17 mouse cellular contexts compared by ENCODE assay signal in the genomic region with DNA sequence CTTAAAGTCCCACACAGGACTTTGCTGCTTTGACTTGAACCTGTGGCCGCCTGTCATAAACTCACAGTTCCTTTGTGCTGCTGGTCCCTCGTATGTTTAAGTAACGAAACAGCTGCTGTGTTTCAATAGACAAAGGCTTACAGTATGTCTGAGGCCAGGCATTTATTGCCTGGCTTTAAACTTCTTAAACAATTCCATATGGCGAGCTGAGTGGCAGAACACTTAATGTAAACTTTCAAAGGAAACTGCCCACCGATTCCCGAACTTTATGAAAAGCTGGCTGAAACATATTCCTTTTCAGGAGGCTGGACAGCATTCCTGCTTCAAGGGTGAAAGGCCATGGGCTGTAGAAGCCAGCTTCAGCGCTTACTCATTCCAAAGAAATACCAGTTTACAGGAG. TPM values are rescaled to one million over a fixed set of nuclear protein-coding genes. Genes with fewer than 3 reads are reported as not detected.
DNase-seq lines count a peak whose midpoint lies in the region; ATAC-seq and TF ChIP-seq lines count a peak whose summit lies in the region.
"Had no signal": no experiment of that assay in that cellular context is flagged by ENCODE, and none has a peak within 500 bp of the region (broad histone marks: within the 10 kb centered on the region; RNA-seq: fewer than 3 reads in every experiment).

No protein-coding gene starts in this region.

- H3K4me2 ChIP-seq in forebrain, embryonic 12.5 days = no peak overlapping the region
- H3K4me2 ChIP-seq in forebrain, embryonic 14.5 days (ENCODE audit: low read length) = no peak overlapping the region
- H3K4me2 ChIP-seq in kidney, embryonic 15.5 days = peak overlapping the region; percentile 18; the same call in 1 of the 2 replicates
- peak overlapping the region; percentile 20 for H3K4me2 ChIP-seq in embryonic facial prominence, embryonic 13.5 days
- peak overlapping the region; percentile 41 for H3K4me2 ChIP-seq in myocyte (ENCODE audit: low read depth)
- H3K4me2 ChIP-seq: forebrain, embryonic 15.5 days had no signal

- no peak for TF ChIP-seq POLR2A in myocyte (IDR thresholded peaks at IDR 0.05; ENCODE audit: insufficient read length, low read depth)

- H3K9me3 ChIP-seq in forebrain, embryonic 12.5 days = no peaks in the 10 kb centered on the region
- no peaks in the 10 kb centered on the region for H3K9me3 ChIP-seq in forebrain, embryonic 14.5 days (replicated peaks; ENCODE audit: control insufficient read depth, low read length)
- H3K9me3 ChIP-seq in kidney, embryonic 15.5 days (replicated peaks) = no peaks in the 10 kb centered on the region
- H3K9me3 ChIP-seq in embryonic facial prominence, embryonic 13.5 days = no peaks in the 10 kb centered on the region
- H3K9me3 ChIP-seq: forebrain, embryonic 15.5 days had no signal

- no peaks in the 10 kb centered on the region for H3K79me2 ChIP-seq in myocyte (ENCODE audit: control insufficient read depth, insufficient read depth)

- H3K4me1 ChIP-seq in forebrain, embryonic 12.5 days = peaks cover 14% of the 10 kb centered on the region
- H3K4me1 ChIP-seq in forebrain, embryonic 14.5 days (ENCODE audit: control insufficient read depth, insufficient read depth, low read length) = peaks cover 6% of the 10 kb centered on the region; the same call in 1 of the 2 replicates
- H3K4me1 ChIP-seq in kidney, embryonic 15.5 days = peaks cover 65% of the 10 kb centered on the region
- peaks cover 81% of the 10 kb centered on the region for H3K4me1 ChIP-seq in embryonic facial prominence, embryonic 13.5 days

- H3K9ac ChIP-seq in forebrain, embryonic 12.5 days = no peak overlapping the region
- no peak overlapping the region for H3K9ac ChIP-seq in forebrain, embryonic 14.5 days (ENCODE audit: low read length)
- H3K9ac ChIP-seq in kidney, embryonic 15.5 days = no peak overlapping the region
- H3K9ac ChIP-seq in embryonic facial prominence, embryonic 13.5 days = peak overlapping the region; percentile 3; the same call in 1 of the 2 replicates
- H3K9ac ChIP-seq: forebrain, embryonic 15.5 days had no signal

- ATAC-seq in forebrain, embryonic 12.5 days (ENCODE audit: low FRiP score) = no peak
- ATAC-seq in forebrain, embryonic 14.5 days = no peak
- peak; percentile 52 for ATAC-seq in kidney, embryonic 15.5 days (replicated peaks; ENCODE audit: low FRiP score)
- ATAC-seq in embryonic facial prominence, embryonic 13.5 days (ENCODE audit: insufficient number of reproducible peaks, insufficient read depth, low FRiP score, low TSS enrichment, low read depth) = no peak
- ATAC-seq: forebrain, embryonic 15.5 days had no signal

- 51% methylated on average over 7 of the region's 7 CpGs for WGBS in forebrain, embryonic 12.5 days
- 49% methylated on average over 7 of the region's 7 CpGs for WGBS in forebrain, embryonic 14.5 days
- 14% methylated on average over 7 of the region's 7 CpGs for WGBS in kidney, embryonic 15.5 days
- WGBS in embryonic facial prominence, embryonic 13.5 days = 19% methylated on average over 7 of the region's 7 CpGs

- DNase-seq in forebrain, embryonic 14.5 days (ENCODE audit: low spot score) = no peak
- no peak for DNase-seq in kidney, adult 9 months
- no peak for DNase-seq in adrenal gland, adult 18-20 months (ENCODE audit: low spot score in 2 of 2)
- no peak for DNase-seq in thymus, postnatal 0 days (ENCODE audit: low spot score)
- DNase-seq: adrenal gland, postnatal 25 days; B cell, adult 2 months; cerebellum, adult 2 months; kidney, postnatal 14 days; lung, postnatal 4 days had no signal

- H3K36me3 ChIP-seq in forebrain, embryonic 12.5 days (replicated peaks) = no peaks in the 10 kb centered on the region
- H3K36me3 ChIP-seq in forebrain, embryonic 14.5 days (ENCODE audit: control insufficient read depth, insufficient read depth, low read length) = no peaks in the 10 kb centered on the region
- no peaks in the 10 kb centered on the region for H3K36me3 ChIP-seq in kidney, embryonic 15.5 days
- H3K36me3 ChIP-seq in embryonic facial prominence, embryonic 13.5 days = no peaks in the 10 kb centered on the region
- no peaks in the 10 kb centered on the region for H3K36me3 ChIP-seq in myocyte (ENCODE audit: control insufficient read depth, insufficient read depth)
- H3K36me3 ChIP-seq: forebrain, embryonic 15.5 days had no signal

- no peak overlapping the region for H3K4me3 ChIP-seq in forebrain, embryonic 12.5 days (replicated peaks)
- no peak overlapping the region for H3K4me3 ChIP-seq in forebrain, embryonic 14.5 days (ENCODE audit: low read depth, low read length)
- H3K4me3 ChIP-seq in kidney, embryonic 15.5 days (replicated peaks) = no peak overlapping the region
- no peak overlapping the region for H3K4me3 ChIP-seq in embryonic facial prominence, embryonic 13.5 days
- no peak overlapping the region for H3K4me3 ChIP-seq in myocyte
- H3K4me3 ChIP-seq: forebrain, embryonic 15.5 days had no signal

- no peaks in the 10 kb centered on the region for H3K27me3 ChIP-seq in forebrain, embryonic 12.5 days
- no peaks in the 10 kb centered on the region for H3K27me3 ChIP-seq in forebrain, embryonic 14.5 days (replicated peaks; ENCODE audit: control insufficient read depth, insufficient read depth, low read length)
- H3K27me3 ChIP-seq in kidney, embryonic 15.5 days = no peaks in the 10 kb centered on the region
- H3K27me3 ChIP-seq in embryonic facial prominence, embryonic 13.5 days = no peaks in the 10 kb centered on the region
- H3K27me3 ChIP-seq in myocyte (ENCODE audit: control insufficient read depth, insufficient read depth, insufficient read length) = no peaks in the 10 kb centered on the region
- H3K27me3 ChIP-seq: forebrain, embryonic 15.5 days had no signal

- H3ac ChIP-seq in myocyte (ENCODE audit: control insufficient read depth, insufficient read length) = no peak overlapping the region

- H3K27ac ChIP-seq in forebrain, embryonic 12.5 days = peak overlapping the region; percentile 42; the same call in 1 of the 2 replicates
- H3K27ac ChIP-seq in forebrain, embryonic 14.5 days (ENCODE audit: low read depth, low read length) = no peak overlapping the region
- peak overlapping the region; percentile 89 for H3K27ac ChIP-seq in kidney, embryonic 15.5 days
- peak overlapping the region; percentile 98 for H3K27ac ChIP-seq in embryonic facial prominence, embryonic 13.5 days
- H3K27ac ChIP-seq: forebrain, embryonic 15.5 days had no signal

TF ChIP-seq in myocyte, 11 proteins besides CTCF, POLR2A, EP300 and RAD21:
- TF ChIP-seq MAX (IDR thresholded peaks at IDR 0.05; ENCODE audit: low read depth) (no peak), MYOD1 (IDR thresholded peaks at IDR 0.05; ENCODE audit: control insufficient read depth in 1 of 3, insufficient read length in 2 of 3, low read depth in 2 of 3) (peak in 2 of 3 experiments; percentile 42 to 75)

RNA-seq across cellular contexts. Expression of a gene that starts 37.5 kb away (rescaled TPM):
- polyA plus RNA-seq in forebrain, embryonic 12.5 days (2016; fragmentation: Nextera tagmentation; extraction: Ambion mirVana) = not detected in 2 replicates
- 0.18 TPM in 1 of 2 replicates, not detected in the other for polyA plus RNA-seq in forebrain, embryonic 14.5 days (2014; fragmentation: Nextera tagmentation; extraction: Ambion mirVana)
- not detected in 2 replicates for polyA plus RNA-seq in kidney, embryonic 15.5 days (2015; fragmentation: Nextera tagmentation; extraction: Ambion mirVana)
- not detected in 2 replicates for polyA plus RNA-seq in embryonic facial prominence, embryonic 13.5 days (2015; fragmentation: Nextera tagmentation; extraction: Ambion mirVana)
- polyA plus RNA-seq in myocyte (2012; fragmentation: generic; extraction: Trizol) = not detected
- under 1 TPM in 1 of 2 experiments, not detected in 1; 0.32 TPM for total RNA-seq in adrenal gland, adult 18-20 months (2021)
- polyA plus RNA-seq in thymus, postnatal 0 days (2015; fragmentation: Nextera tagmentation; extraction: Ambion mirVana) = 0.13 and 0.40 TPM in 2 replicates
- total RNA-seq: adrenal gland, postnatal 25 days; left cerebral cortex, postnatal 10 days; midbrain, postnatal 0 days had no signal
- polyA plus RNA-seq: cerebellum, adult 2 months; gonadal fat pad, adult 2 months had no signal

RNA-seq across cellular contexts. Expression of a gene that starts 48.0 kb away (rescaled TPM):
- polyA plus RNA-seq in forebrain, embryonic 12.5 days (2016; fragmentation: Nextera tagmentation; extraction: Ambion mirVana) = 29.1 and 29.4 TPM in 2 replicates
- polyA plus RNA-seq in forebrain, embryonic 14.5 days (2014; fragmentation: Nextera tagmentation; extraction: Ambion mirVana) = 37.2 and 40.8 TPM in 2 replicates
- polyA plus RNA-seq in kidney, embryonic 15.5 days (2015; fragmentation: Nextera tagmentation; extraction: Ambion mirVana) = 39.7 and 40.4 TPM in 2 replicates
- polyA plus RNA-seq in embryonic facial prominence, embryonic 13.5 days (2015; fragmentation: Nextera tagmentation; extraction: Ambion mirVana) = 50.4 and 51.4 TPM in 2 replicates
- 18.9 TPM for polyA plus RNA-seq in myocyte (2012; fragmentation: generic; extraction: Trizol)
- 10 to 100 TPM; 16.8 to 17.7 TPM for total RNA-seq in adrenal gland, adult 18-20 months (2021)
- polyA plus RNA-seq in thymus, postnatal 0 days (2015; fragmentation: Nextera tagmentation; extraction: Ambion mirVana) = 27.7 and 29.6 TPM in 2 replicates

Comparison
In these comparisons a context has a peak if more than half of its experiments do, and no peak if none do; other contexts are left out.
1. H3K4me2 ChIP-seq: peak in kidney, embryonic 15.5 days (single experiment), embryonic facial prominence, embryonic 13.5 days (single experiment) and myocyte (single experiment); none in forebrain, embryonic 12.5 days (single experiment) and forebrain, embryonic 14.5 days (single experiment).